Mouse (Mus musculus): ENCODE data around the gene Map3k6.

GRCm38 (mm10) chr4:133202254-133202653, 38.4 kb upstream of the Map3k6 start:
- TF ChIP-seq POLR2A (IDR thresholded peaks at IDR 0.05; ENCODE audit: insufficient read depth, low read depth, low read length) = no peak
- TF ChIP-seq CTCF (IDR thresholded peaks at IDR 0.05) = no peak
- no peak for TF ChIP-seq EP300 (IDR thresholded peaks at IDR 0.05; ENCODE audit: insufficient read depth, low read depth, low read length)

All from heart, adult 2 months (tissue).